Mouse (Mus musculus): ENCODE data around the gene Tcf12.

Tcf12 gene

GRCm38 (mm10) chr9:71980579-71980978 is 131.1 kb downstream of the Tcf12 start:
- no peak for DNase-seq (ENCODE audit: low spot score)

GRCm38 (mm10) chr9:71978886-71979285 is 132.8 kb downstream of the Tcf12 start:
- no peak for DNase-seq (ENCODE audit: low spot score)

GRCm38 (mm10) chr9:71976034-71976433 is 135.6 kb downstream of the Tcf12 start:
- DNase-seq (ENCODE audit: low spot score) = peak; percentile 48

GRCm38 (mm10) chr9:71975141-71975540 is 136.5 kb downstream of the Tcf12 start:
- no peak for DNase-seq (ENCODE audit: low spot score)

GRCm38 (mm10) chr9:71974541-71974959 is 137.1 kb downstream of the Tcf12 start:
- no peak for DNase-seq (ENCODE audit: low spot score)

GRCm38 (mm10) chr9:71964039-71964438 is 147.6 kb downstream of the Tcf12 start:
- peak; percentile 45 for DNase-seq (ENCODE audit: low spot score)

GRCm38 (mm10) chr9:71960026-71960396 is 151.7 kb downstream of the Tcf12 start:
- no peak for DNase-seq (ENCODE audit: low spot score)

GRCm38 (mm10) chr9:71959259-71960025 is 152.2 kb downstream of the Tcf12 start:
- DNase-seq (ENCODE audit: low spot score) = no peak

- no peak for DNase-seq (ENCODE audit: low spot score)
Observed at GRCm38 (mm10) chr9:71953217-71953616, 158.5 kb downstream of the Tcf12 start.

- DNase-seq (ENCODE audit: low spot score) = no peak
Observed at GRCm38 (mm10) chr9:71952621-71953076, 159.0 kb downstream of the Tcf12 start.

GRCm38 (mm10) chr9:71951926-71952325 is 159.7 kb downstream of the Tcf12 start:
- DNase-seq (ENCODE audit: low spot score) = no peak

GRCm38 (mm10) chr9:71951341-71951740 is 160.3 kb downstream of the Tcf12 start:
- no peak for DNase-seq (ENCODE audit: low spot score)

- peak; percentile 52 for DNase-seq (ENCODE audit: low spot score)
Observed at GRCm38 (mm10) chr9:71944801-71945200, 166.9 kb downstream of the Tcf12 start.

- no peak for DNase-seq (ENCODE audit: low spot score)
Observed at GRCm38 (mm10) chr9:71942424-71942823, 169.2 kb downstream of the Tcf12 start.

GRCm38 (mm10) chr9:71940016-71940415 is 171.7 kb downstream of the Tcf12 start:
- no peak for DNase-seq (ENCODE audit: low spot score)

GRCm38 (mm10) chr9:71936199-71936598 is 175.5 kb downstream of the Tcf12 start:
- no peak for DNase-seq (ENCODE audit: low spot score)

- DNase-seq (ENCODE audit: low spot score) = no peak
Observed at GRCm38 (mm10) chr9:71934833-71935232, 176.8 kb downstream of the Tcf12 start.

- peak; percentile 40 for DNase-seq (ENCODE audit: low spot score)
Observed at GRCm38 (mm10) chr9:71931965-71932364, 179.7 kb downstream of the Tcf12 start.

- peak; percentile 49 for DNase-seq (ENCODE audit: low spot score)
Observed at GRCm38 (mm10) chr9:71931358-71931715, 180.3 kb downstream of the Tcf12 start.

GRCm38 (mm10) chr9:71930431-71931357 is 181.0 kb downstream of the Tcf12 start:
- DNase-seq (ENCODE audit: low spot score) = peak; percentile 46

- DNase-seq (ENCODE audit: low spot score) = no peak
Observed at GRCm38 (mm10) chr9:71916662-71916953, 195.1 kb downstream of the Tcf12 start.

GRCm38 (mm10) chr9:71915871-71916661 is 195.6 kb downstream of the Tcf12 start:
- no peak for DNase-seq (ENCODE audit: low spot score)

Measured in c-Kit-positive CD71-positive TER-119-positive erythroid progenitor cells, embryonic 14.5 days (primary cell).